Mouse (Mus musculus): Measurements from ENCODE around the gene Spryd3.

Gene Spryd3

DNA sequence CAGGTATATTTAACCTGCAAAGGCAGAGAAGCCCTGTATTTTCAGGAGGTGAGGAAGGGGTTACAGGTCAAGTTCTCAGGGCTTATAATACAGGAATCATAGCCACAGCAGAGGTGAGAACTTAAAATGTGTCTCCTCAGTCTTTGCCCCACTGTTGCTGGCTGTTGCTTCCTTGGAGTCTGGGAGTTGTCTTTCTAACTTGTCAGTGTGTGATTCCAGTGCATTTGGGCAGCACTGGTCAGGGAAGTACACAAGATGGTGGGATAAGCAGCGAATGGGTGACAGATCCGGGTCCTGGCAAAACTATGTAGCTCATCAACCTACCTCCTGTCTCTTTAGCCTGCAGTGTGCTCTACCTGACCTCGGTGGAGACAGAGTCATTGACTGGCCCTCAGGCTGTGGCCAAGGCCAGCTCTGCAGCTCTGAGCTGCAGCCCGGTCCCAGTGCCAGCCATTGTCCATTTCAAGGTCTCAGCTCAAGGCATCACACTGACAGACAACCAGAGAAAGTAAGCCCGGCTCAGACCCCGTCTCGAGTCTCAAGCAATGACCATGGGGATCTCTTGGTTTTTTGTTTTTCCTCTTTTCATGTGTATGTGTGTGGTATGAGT lies 21.3 kb downstream of the Spryd3 start:
- DNase-seq (ENCODE audit: low read depth, low spot score), result no peak

DNA sequence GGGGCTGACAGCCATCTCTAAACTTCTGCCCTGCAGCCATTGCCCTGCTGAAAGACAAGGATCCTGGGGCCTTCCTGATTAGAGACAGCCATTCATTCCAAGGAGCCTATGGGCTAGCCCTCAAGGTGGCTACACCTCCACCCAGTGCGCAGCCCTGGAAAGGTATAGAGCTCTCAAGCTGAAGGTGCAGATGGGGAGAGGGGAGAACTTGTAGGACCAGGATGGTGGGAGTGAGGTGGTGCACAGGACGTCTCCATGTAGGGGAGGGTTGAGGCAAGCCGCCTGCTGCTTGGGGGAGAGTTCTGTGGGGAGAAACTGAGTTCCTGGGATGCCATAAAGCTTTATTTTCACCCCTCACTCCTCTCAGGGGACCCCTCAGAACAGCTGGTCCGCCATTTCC lies 22.4 kb downstream of the Spryd3 start:
- no peak for DNase-seq (ENCODE audit: low read depth, low spot score)

DNA sequence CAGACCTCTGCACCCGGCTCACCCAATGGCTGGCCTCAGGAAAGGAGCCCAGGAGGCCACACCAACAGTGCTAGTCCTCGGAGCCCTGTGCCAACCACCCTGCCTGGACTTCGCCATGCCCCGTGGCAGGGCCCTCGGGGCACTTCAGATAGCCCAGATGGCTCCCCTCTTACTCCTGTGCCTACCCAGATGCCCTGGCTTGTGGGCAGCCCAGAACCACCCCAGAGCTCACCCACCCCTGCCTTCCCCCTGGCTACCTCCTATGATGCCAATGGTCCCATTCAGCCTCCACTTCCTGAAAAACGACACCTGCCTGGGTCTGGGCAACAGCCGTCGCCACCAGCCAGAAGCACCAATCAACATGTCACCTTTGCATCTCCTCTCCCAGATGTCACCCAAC lies 23.2 kb downstream of the Spryd3 start:
- DNase-seq (ENCODE audit: low read depth, low spot score), result no peak

DNA sequence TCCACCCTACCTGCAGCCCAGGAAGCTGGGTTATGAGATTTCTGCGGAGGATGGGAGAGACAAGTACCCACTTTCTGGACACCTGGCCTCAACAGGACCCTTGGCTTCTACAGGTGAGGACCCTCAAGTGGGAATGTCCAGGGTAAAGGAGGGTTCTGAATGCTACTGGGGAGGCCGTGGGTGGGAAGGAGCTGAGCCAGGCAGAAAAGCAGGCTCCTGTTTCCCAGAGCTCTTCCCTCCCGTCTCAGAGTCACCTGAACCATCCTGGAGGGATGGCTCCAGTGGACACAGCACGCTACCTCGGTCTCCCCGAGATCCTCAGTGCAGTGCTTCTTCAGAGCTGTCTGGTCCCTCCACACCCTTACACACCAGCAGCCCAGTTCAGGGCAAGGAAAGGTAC lies 23.9 kb downstream of the Spryd3 start:
- no peak for DNase-seq (ENCODE audit: low read depth, low spot score)

GRCm38 (mm10) chr15:102111495-102111829 lies 24.6 kb downstream of the Spryd3 start:
- DNase-seq (ENCODE audit: low read depth, low spot score), result no peak

- no peak for DNase-seq (ENCODE audit: low read depth, low spot score)
Measured at GRCm38 (mm10) chr15:102110701-102111494, 25.1 kb downstream of the Spryd3 start.

DNA sequence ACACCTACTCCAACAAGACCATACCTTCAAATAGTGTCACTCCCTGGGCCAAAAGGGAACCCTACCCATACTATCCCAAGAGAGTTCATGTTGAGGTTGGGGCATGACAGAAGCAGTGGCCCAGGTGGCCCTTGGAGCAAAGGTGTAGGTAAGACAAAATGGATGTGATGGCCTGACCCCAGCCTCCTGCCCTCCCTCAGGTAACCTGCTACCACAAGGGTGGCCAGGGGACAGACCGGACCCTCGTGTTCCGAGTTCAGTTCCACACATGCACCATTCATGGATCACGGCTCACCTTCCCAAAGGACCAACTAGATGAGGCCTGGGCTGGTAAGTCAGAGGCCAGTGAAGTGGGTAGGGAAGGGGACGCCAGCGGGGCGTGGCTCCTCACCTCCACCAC lies 25.8 kb downstream of the Spryd3 start:
- DNase-seq (ENCODE audit: low read depth, low spot score), result no peak

GRCm38 (mm10) chr15:102108651-102109525 lies 27.1 kb downstream of the Spryd3 start:
- peak; percentile 74 for DNase-seq (ENCODE audit: low read depth, low spot score)

DNA sequence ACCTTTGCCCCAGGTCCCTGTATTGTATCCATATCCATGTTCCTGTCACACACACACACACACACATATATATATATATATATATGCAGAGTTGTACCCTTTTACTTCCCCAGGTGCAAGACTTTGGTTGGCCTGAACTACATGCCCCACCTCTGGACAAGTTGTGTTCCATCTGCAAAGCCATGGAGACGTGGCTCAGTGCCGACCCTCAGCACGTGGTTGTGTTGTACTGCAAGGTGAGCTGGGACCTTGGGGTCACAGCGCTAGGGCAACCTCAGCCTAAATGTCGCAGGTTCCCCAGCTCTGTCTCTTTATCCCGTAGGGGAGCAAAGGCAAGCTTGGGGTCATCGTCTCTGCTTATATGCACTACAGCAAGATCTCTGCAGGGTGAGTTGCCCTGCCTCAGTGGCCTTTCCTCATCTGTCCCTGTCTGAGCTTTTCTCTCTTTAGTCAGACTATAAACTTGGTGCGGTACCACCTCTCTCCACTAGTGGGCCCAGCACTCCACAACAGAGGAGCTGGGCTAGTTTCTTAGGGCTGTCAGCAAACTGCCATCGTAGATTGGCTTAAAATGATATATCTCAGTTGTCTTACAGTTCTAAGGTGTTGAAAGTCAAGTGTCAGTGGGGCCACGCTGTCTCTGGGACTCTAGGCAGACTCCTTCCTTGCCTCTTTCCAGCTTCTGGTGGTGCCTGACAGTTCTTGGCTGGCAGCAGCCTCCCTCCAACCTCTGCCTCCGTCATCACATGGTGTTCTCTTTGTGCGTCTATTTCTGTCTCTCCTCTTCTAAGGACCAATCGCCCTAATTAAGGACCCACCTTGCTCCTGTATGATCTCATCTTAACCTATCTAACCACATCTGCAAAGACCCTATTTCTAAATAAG lies 28.1 kb downstream of the Spryd3 start:
- DNase-seq (ENCODE audit: low read depth, low spot score), result peak; percentile 66

DNA sequence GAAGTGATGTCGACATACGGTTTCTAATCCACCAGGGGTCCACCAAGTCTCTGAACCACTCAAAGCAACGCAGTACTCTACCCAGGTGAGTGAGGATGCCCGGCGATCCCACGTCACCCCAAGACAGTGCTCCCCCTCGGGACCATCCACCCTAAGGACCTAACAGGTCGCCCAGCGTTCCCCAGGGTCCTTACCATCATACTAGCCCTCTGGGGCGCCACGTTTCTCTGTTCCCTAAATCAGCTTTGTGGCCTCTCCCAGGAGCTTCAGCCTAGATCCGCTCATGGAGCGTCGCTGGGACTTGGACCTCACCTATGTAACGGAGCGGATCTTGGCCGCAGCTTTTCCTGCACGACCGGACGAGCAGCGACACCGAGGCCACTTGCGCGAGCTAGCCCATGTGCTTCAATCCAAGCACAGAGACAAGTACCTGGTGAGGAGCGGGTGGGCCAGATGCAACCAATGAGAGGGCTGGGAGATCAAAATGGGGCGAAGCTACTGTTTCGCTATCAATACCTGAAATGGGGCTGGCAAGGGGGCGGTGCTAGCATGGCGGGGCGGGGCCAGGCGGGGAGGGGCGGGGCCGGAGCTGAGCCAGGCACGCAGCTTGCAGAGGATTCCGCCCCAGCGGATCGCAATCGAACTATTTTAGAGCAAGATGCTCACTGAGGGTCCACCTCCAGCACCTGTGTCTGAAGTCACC lies 29.1 kb downstream of the Spryd3 start:
- DNase-seq (ENCODE audit: low read depth, low spot score), result no peak

DNA sequence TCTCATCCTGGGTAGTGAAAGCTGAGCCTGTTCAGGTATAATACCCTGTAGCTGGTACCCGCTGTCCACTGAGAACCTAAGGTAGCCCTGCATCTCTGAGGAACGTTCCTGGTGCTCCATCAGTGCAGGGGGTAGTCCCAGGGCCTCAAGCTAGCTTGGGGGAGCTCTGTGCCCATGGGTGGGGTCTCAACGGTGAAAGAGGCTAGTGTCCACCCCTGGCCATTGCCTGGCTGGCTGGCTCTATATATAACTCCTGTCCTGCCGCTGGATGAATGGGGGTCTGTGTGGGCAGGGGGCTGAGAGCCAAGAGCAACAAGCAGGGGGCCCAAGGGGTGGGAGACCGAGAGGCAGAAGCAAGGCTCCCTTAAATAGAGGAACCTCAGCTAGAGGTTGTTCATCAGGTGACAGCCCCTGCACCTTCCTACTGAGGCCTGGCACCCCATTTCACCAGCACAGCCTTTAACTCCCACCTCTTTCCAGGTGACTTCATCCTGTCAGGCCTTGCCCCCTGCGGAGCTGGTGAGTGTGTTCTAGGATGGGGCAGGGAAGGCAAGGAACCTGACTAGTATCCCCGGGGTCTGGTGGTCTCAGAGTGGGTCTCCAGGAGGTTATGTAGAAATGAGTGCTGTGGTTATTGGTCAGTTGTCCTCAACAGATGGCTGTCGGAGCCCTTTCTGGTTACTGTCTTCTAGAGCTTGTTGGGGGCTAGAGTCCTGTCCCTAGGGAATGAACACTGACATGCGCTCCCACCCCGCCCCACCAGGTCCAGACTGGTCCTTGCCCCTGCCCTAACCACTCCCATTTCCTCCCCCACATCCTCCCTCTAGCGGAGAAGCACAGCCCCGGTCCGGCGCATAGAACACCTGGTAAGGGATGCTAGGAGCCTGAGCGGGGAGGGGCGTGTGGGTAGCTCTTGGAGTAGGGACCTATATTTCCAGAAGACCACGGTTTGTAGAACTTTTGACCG lies 30.0 kb downstream of the Spryd3 start:
- no peak for DNase-seq (ENCODE audit: low read depth, low spot score)

GRCm38 (mm10) chr15:102105360-102105759 lies 30.7 kb downstream of the Spryd3 start:
- no peak for DNase-seq (ENCODE audit: low read depth, low spot score)

DNA sequence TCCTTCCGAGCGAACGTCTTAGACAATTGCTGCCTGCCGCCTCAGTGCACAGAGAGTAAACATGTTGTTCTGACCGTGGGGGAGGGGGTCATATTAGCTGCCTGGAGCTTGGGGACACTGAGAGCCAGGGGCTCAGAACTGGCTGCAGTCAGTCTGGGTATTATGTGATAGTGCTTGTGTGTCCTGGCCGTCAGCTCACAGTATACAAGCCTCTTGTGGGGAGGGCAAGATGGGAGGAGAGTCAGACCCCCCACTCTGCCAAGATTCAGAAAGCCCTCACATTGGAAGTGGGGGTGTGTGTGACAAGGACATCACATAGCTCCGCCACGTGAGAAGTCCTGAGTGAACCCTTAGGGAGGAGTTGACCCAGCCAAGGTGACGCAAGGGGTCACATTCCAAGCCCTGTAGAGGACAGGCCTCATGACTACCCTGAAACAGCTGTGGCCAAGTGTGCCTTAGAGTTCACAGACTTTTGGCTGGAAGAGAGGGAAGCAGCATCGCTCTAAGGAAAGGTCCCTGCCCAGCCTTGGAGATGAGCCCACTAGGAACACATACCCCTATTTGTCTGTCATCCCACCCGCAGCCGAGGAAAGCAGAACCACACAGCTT lies 32.0 kb downstream of the Spryd3 start:
- DNase-seq (ENCODE audit: low read depth, low spot score), result no peak

DNA sequence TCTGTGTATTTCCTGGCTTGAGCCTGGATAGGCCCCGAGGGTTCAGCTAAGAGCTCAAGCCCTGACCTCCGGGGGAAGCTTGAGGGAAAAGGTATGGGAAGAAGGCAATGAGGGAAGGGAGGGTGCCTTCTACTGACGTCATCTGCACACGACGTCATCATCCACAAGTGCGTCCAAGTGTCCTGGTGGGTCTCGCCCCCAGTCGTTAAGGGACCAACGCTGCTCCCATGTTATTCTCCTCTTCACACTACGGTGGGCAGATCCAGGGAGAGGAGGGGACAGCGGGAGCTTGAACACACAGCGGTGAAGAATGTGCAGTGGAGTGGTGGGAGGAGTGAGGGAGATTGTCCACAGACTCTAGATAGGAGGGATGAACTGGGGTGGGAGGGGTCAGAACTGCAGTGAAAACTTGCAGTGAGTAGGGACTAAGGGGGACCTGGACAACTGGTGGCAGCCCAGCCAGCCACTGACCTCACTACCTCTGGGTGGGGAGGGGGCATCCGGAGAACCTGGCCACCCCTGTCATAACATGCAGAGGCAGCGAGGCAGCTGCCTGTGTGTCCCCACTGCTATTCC lies 32.6 kb downstream of the Spryd3 start:
- DNase-seq (ENCODE audit: low read depth, low spot score), result no peak

GRCm38 (mm10) chr15:102102548-102103121 lies 33.4 kb downstream of the Spryd3 start:
- no peak for DNase-seq (ENCODE audit: low read depth, low spot score)

DNA sequence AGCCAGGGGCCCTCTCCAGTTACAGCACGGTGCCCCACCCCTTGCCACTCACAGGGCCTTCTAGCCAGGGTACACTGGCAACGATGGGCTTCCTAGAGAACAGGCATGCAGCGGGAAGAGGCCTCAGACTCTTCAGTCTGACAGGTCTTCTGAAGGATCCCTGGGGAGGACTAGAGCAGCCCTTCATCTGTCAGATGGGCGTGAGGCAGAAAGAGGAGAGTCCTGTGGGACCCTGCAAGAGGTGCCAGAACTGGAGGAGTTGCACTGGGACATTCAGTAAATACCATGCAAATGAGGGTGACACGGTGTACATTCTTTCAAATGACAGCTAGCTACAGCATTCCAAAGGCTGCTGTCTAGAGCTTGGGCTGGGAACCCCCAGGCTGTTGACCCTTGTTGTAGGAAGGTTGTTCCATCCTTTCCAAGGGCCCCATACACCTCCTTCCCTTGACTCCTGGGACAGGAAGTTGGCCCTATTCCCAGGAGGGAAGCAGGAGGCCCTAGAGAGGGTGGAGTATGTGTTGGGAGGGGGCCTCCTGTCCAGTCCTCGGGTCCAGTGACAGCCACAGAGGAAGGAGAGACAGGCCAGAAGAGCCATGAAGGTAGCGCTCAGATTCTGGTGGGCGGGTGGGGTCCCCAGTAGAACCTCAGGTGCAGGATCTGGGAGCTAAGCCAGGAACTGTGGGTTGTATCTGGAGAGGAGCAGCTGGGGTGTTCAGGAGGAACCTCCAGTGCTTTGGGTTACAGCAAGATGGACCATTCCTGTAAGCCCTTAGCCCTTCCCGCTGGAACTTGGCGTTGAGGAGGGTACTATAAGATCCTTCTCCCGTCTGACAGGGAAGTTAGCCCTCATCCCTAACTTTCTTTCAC lies 34.1 kb downstream of the Spryd3 start:
- DNase-seq (ENCODE audit: low read depth, low spot score), result no peak

DNA sequence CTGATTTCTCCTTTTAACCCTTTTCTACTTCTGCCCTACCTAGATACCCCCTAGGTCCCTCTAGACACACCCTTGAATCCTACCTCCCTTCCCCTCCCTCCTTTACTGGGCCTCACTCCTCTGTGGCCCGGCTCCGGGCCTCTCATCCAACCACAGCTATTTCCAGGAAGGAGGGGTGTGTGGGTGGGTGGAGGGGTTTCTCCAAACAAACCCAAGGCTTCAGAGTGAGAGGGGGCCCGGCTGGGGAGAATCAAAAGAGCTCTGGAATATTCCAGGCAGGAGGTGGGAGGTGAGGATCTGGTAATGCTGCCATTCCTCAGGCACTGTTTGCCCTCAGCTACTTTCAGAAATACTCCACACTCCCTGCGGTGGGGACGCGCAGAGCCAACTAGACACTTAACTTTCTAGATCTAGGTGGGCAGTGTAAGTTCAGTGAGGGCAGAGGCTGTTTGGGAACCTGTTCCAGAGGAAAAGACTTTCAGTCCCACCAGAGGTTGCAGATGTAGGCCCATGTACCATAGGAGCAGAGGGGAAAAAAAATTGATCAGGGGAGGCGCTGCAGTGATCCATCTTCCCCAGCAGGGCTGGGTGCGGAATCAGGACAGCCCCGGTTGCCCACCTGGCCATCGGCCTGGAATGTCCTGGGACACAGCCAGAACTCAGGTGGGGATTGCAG lies 34.9 kb downstream of the Spryd3 start:
- no peak for DNase-seq (ENCODE audit: low read depth, low spot score)

Measured in forelimb bud, embryonic 11.5 days (tissue).